Mouse (Mus musculus) erythroid progenitor cell, adult 5-6 weeks (primary cell): Measurements from ENCODE around the gene Grik4. TPM values are rescaled to one million over a fixed set of nuclear protein-coding genes. Genes with fewer than 3 reads are reported as not detected.

Experiments
- ATAC-seq: replicated peaks from 2 replicates; pipeline ENCODE4 v1.8.0; 2016; ENCODE audit warnings: moderate number of reproducible peaks, mild to moderate bottlenecking, moderate TSS enrichment, inconsistent platforms; ENCODE audit not compliant: poor library complexity, low FRiP score, severe bottlenecking
- total RNA-seq, 2 experiments: library from RNA; stranded (forward) in 1 of 2; stranded (reverse) in 1 of 2; fragments of 150-400 nt in 1 of 2; fragments of 186-747, 209-891 nt in 1 of 2; gene quantifications; 2 replicates each; pipeline versions ENCODE4 v1.2.3 to v1.2.4; 2015 to 2017; ENCODE audit warnings: low replicate concordance in 2 of 2

Gene Grik4
- total RNA-seq, 2 experiments from 2014 or later = not detected

DNA sequence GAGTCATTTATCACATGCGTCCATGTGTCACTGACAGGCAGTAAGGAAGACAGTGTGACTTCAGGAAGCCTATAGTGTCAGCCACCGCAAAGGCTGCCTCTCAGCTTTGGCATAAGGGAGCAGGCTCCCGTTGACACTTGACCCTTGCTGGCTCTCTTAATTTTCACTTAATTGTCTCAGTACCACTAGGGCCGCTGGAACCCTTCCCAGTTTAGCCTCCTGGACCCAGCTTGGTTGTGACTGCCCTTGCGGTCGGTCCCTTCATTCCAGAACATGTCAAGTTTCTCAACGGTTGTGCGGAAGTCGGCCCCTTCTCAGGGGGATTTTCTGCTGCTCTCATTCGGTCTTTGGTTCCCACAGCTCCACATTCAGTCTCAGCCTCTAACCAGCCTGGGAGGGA is 307.8 kb downstream of the Grik4 start:
- no peak for ATAC-seq

GRCm38 (mm10) chr9:42631479-42631878 is 312.8 kb downstream of the Grik4 start:
- ATAC-seq = no peak

DNA sequence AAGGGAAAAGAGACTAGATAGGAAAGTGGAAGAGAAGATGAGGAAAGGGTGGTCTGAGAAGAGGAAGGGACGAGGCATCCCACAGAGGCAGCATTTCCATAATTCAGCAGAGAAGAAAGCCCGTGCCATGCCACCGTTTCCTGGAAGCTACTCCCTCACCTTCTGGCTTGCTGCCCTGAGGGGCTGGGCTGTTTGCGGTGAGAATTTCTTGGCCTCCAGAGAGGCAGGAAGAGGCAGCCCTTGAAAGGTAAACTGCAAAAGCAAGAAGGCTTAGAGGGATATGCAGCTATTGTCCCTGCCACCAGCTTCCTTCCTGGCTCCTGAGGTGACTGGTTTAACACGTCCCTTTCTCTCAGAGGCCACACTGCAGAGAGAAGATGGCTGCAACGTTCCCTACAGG is 316.7 kb downstream of the Grik4 start:
- ATAC-seq = no peak

DNA sequence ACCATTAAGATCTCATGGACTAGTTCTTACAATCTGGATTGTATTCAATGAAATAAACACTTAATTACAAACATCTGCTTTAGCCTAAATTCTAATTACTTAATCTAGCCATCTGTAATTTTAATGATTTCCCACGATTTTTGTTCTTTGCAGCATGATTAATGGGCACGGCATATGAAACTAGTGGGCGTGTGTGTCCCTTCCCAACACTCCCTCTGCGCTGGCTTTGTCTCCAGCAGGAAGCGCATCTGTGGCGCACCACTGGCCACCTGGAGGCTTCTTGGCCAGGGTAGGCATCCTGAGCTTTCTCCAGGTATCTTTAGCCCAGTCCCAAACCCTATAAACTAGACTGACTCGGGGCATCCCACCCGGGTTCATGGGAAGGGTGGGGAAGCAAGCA is 317.1 kb downstream of the Grik4 start:
- no peak for ATAC-seq

- no peak for ATAC-seq
These were observed 318.0 kb downstream of the Grik4 start for GRCm38 (mm10) chr9:42626226-42626775.

DNA sequence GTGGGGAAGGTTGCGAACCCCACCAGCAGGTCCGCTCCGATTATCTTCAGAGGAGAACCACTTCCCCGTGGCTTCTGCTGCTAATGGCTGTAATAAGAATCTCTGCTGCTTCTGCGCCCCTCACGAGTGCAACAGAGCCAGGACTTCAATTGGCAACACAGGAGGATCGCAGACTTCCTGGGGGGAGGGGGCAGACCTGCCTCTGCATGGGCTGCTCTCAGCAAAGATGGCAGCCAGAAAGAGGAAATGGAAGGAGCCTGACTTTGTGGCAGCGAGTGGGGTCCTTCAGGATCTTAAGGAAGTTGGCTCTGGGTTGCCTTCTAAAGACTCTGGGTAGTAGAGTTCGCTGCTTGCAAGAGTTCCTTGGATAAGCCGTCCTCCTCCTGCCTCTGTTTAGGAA is 329.9 kb downstream of the Grik4 start:
- ATAC-seq = no peak

- ATAC-seq = no peak
These were observed 330.5 kb downstream of the Grik4 start for GRCm38 (mm10) chr9:42613827-42614226.

DNA sequence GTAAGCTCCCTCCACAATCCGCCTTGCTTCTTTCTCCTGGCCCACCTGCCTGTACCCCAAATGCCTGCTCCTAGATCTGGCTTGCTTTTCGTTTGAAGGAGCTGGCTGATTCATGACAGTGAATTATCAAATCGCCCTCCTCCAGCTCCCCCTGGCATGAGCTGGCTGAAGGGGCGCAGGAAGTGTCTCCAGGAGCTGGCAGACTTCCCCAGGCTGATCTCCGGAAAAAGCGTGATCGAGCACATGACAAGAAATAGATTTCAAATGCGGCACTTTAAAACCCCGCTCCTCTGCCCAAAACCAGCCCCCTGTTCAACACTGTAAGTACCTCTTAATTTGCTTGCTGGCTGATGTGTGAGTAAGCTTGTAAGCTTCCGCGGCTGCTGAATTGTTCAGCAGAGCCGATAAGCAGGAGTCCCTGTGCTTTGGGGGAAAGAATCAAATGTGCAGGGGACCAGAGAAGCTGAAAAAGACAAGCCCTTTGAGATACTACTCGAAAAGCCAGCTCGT is 331.8 kb downstream of the Grik4 start:
- ATAC-seq = no peak

DNA sequence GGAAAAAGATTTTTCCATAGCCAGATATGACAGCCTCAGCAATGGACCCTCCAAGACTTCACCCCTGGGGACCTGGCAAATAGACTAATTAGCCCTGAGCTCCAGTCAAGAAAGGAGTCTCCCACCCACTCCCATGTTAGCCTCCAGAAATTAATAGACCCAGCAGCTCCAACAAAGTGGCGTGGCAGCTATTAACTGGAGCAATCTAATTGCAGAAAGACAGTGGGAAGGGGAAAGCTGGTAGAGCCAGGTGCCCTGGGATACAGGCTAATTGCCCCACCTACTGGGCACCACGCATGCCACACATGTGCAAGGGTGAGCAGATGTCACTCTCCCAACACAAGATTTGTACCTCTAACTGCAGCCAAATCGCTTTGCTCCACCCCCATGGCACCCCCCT is 342.8 kb downstream of the Grik4 start:
- no peak for ATAC-seq

DNA sequence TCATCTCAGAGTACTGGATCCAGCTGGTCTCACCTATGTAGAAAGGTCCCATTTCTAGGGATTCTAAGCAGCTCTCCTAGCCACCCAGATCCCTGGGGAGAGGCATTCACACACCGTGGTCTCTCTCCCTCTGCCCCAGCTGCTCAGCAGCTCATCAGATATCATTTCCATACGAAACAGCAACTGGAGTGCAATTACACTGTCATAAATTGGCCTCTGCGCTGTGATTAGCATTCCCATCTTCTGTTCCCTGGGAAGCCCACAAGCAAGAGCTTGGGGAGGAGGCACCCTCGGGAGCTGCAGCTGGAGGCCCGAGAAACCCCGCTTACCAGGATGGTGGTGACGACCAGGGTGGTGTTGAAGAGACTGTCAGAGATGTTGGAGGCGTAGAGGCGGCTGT is 346.8 kb downstream of the Grik4 start:
- ATAC-seq = no peak

DNA sequence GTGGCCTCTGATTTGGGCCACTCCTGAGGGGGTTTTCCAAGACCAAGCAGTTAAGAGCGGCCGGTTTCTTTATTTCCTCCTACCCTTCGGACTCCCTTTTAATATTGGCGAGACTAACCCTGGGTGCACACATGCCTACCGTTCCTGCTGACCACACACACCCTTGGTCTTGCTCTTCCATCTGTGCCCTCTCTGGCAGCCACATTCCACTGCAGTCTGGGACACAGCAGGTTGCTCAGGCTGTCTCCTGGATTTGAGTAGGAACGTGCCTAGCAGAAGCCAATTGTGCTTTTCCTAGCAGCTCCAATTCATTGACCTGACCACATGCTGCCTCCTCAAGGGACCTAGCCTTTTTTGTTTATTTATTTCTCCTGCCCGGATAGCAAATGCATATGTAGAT is 365.8 kb downstream of the Grik4 start:
- no peak for ATAC-seq

- ATAC-seq = no peak
These were observed 366.2 kb downstream of the Grik4 start for GRCm38 (mm10) chr9:42578106-42578505.

DNA sequence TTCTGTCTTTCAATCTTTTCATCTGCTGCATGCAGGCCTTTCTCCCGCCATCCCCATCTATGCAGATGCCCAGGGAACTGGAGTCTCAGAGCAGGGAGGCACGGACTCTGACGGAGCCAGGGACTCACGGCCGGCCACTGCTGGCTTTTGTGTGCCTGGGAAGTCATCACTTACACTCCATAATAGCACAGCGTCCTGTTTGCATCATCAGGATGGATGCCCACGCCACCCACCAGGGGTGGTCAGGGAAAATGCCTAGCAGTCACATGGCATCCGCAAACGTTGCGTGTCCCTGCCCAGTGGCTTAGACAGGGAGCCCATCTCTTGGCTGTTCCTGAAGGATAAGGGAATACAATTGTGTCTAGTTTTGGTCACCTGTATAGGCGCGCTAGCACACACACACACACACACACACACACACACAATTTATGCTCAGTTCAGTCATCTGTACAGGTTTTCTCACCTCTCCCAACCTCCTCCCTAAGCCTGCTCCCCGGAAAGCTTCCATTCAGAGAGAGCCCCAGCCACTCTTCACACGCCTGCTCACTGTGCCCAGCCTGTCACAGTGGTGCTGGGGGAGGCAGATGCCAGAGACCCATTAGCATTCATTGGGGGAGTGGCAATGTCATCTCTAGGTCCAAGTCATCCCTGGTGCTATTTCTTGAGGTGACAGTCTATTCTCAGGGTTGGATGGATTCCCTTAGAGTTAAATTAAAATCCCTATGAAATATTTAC is 370.5 kb downstream of the Grik4 start:
- no peak for ATAC-seq

DNA sequence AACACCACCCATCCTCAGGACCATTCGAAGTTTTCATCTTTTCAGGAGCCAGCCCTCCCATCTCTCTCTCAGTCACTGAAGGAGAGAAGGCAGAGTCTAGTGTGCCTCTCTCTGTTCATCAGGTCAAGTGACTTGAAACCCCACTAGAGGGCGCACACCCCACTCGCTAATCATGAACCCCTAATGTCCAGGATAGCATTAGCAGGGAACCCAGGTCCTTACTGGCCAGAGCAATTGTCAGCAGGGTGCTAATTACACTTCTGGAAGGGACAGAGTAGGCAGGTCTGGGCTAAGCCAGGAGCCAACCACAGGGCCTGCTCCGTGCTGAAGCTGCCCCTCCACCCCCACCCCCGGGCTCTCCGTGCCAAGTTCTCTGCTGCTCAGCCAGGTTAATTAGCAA is 371.1 kb downstream of the Grik4 start:
- ATAC-seq = no peak

DNA sequence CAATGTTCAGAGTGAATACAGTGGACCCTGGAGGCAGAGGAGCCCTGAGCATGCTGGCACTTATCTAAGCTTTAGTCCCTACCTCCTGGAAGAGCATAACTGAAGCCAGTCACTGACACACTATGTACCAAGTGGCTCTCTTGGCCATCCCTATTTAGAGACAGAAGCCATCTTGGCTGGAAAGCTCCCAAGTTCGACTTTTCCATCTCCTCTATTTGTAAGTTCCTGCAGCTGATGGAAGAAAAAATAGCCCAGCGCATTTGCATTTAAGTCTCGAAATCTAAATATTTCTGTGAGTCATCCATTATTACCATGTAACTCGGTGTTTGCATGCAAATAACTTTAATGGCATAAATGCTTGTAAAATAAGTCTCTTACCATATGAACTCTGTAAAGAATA is 378.4 kb downstream of the Grik4 start:
- ATAC-seq = no peak

DNA sequence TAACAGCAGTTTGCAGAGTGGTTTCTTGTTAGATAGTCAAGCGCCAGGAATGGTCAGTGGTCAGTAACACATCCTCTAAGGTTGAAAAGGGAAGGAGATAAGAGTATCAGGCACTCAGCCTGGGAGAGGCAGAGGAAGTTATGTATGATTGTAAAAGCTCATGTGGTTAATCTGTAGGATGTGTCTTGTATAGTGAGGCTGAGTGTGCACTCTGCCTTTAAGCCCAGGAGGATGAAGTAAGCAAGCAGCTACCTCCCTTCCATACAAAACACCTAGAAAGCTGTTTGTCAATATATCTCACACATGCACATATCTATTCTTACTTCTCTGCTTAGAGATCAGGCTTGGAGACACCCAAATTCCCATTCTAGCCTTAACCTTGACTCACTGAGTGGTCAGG is 389.1 kb downstream of the Grik4 start:
- ATAC-seq = no peak

DNA sequence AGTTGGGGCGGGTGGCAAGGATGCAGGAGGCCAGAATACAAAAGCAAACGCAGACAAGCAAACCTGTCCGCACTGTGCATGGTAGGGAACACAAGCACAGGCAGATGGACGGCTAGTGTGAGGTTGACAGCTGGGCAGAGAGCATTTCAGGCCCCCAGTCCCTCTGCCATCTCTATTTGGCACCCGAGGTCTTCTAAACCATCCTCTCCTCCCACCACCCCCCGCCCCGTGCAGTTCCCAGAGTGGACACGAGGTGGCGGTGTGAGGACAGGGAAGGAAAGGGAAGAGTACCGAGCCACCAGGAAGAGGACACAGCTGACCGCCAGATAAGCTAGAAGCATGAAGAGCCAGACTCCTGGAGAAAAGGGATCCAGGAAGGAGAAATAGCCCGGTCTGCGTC is 394.2 kb downstream of the Grik4 start:
- no peak for ATAC-seq

GRCm38 (mm10) chr9:42548981-42549380 is 395.3 kb downstream of the Grik4 start:
- no peak for ATAC-seq

GRCm38 (mm10) chr9:42544521-42544920 is 399.8 kb downstream of the Grik4 start:
- ATAC-seq = no peak

GRCm38 (mm10) chr9:42533491-42533890 is 410.8 kb downstream of the Grik4 start:
- ATAC-seq = no peak

DNA sequence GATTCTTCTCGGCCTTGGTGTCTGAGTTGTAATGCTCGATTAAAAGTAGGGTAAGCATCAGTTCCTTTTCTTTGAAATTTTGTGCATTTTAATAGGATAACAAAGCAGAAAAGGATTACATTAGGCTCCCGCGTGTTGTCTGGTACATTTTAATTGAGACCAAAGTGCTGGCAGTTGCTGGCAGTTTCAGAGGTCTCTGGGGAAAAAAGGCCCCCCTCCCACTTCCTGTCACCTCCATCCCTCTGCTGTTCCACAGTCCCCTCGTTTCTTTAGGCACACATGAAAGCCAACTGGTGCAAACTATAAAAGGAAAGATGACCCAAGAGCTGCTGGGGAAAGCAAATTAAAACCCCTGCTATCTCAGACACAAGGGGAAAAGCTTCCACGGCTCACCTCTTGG is 411.3 kb downstream of the Grik4 start:
- ATAC-seq = no peak

DNA sequence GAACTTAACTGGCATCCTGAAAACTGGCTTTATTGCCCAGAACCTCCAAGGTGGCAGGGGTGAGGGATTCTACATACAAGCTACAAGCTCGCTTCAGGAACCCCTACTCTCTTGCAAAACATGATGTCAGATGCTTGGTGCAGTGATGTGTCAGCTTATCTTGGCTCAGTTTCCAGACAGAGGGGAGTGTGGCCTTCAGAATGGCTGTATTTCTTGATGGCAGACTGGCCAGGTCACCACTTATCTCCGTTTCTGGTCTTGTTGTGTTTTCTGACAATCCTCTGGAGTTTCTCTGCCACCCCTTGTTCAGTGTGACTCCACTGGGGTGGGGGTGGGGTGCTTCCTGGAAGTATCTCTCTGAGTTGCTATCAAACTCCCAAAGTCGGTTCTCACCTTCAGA is 412.3 kb downstream of the Grik4 start:
- no peak for ATAC-seq
